18 mouse cellular contexts compared by ENCODE assay signal in the genomic region with DNA sequence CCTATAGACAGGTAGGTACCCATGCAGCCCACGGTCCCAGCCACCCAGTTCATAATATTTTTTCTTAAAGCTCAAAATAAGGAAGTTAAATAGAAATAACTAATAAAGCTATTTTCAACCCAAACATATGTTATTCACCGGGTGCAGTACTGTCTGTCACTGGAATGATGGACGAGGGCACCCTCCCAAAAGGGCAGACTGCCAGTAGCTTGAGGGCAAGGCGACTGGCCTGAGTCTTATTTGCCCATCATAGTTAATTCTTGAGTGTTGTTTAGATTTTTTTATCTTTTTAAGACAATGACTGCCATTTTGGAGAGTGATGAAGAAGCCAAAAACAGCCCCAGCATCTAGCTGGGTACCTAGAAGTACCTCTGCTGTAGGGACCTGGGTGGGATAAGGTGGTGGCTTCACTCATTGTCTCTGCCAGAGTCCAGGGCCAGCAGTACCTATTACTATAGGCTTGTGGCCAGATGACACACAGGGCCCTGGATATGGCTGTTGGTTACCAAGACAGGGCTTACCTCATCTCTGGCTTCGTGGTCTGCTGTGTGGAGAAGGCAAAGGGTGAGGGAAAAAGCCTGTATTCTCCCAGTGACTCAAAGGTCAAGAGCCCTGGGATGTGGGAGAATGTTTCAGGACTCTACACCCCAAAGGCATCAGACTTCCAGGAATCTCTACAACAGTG. TPM values are rescaled to one million over a fixed set of nuclear protein-coding genes. Genes with fewer than 3 reads are reported as not detected.
DNase-seq lines count a peak whose midpoint lies in the region; ATAC-seq and TF ChIP-seq lines count a peak whose summit lies in the region.
"Had no signal": no experiment of that assay in that cellular context is flagged by ENCODE, and none has a peak within 500 bp of the region (broad histone marks: within the 10 kb centered on the region; RNA-seq: fewer than 3 reads in every experiment).

No protein-coding gene starts in this region.

- no peak overlapping the region for H3ac ChIP-seq in myocyte (ENCODE audit: control insufficient read depth, insufficient read length)

- no peak overlapping the region for H3K4me3 ChIP-seq in kidney, embryonic 14.5 days (ENCODE audit: low read length)
- no peak overlapping the region for H3K4me3 ChIP-seq in myocyte
- H3K4me3 ChIP-seq in layer of hippocampus, adult 2 months, result no peak overlapping the region
- H3K4me3 ChIP-seq: embryonic facial prominence, embryonic 15.5 days; midbrain, embryonic 12.5 days; neural tube, embryonic 12.5 days had no signal

- 0 out of 2 replicates have a peak, but pooled peaks cover 3% of the 10 kb centered on the region for H3K4me1 ChIP-seq in kidney, embryonic 14.5 days (ENCODE audit: control insufficient read depth, insufficient read depth, low read length)
- H3K4me1 ChIP-seq: neural tube, embryonic 12.5 days had no signal

- TF ChIP-seq POLR2A in myocyte (IDR thresholded peaks at IDR 0.05; ENCODE audit: insufficient read length, low read depth), result no peak

- no peak for TF ChIP-seq CTCF in layer of hippocampus, adult 2 months (conservative IDR thresholded peaks at IDR 0.05)

- WGBS in kidney, embryonic 14.5 days, result 80% methylated on average over 5 of the region's 5 CpGs

- H3K27me3 ChIP-seq in kidney, embryonic 14.5 days (ENCODE audit: control insufficient read depth, insufficient read depth, low read length), result no peaks in the 10 kb centered on the region
- peaks cover 6% of the 10 kb centered on the region for H3K27me3 ChIP-seq in myocyte (ENCODE audit: control insufficient read depth, insufficient read depth, insufficient read length)
- H3K27me3 ChIP-seq: embryonic facial prominence, embryonic 15.5 days; midbrain, embryonic 12.5 days; neural tube, embryonic 12.5 days had no signal

- no peak overlapping the region for H3K9ac ChIP-seq in kidney, embryonic 14.5 days (ENCODE audit: low read depth, low read length)
- H3K9ac ChIP-seq: embryonic facial prominence, embryonic 15.5 days; forebrain, postnatal 0 days; midbrain, embryonic 12.5 days; neural tube, embryonic 12.5 days had no signal

- no peak overlapping the region for H3K4me2 ChIP-seq in kidney, embryonic 14.5 days (replicated peaks; ENCODE audit: low read depth, low read length)
- peak overlapping the region; percentile 22 for H3K4me2 ChIP-seq in myocyte (ENCODE audit: low read depth)
- H3K4me2 ChIP-seq: embryonic facial prominence, embryonic 15.5 days; liver, embryonic 11.5 days; midbrain, embryonic 12.5 days; neural tube, embryonic 12.5 days had no signal

- no peaks in the 10 kb centered on the region for H3K79me2 ChIP-seq in myocyte (ENCODE audit: control insufficient read depth, insufficient read depth)

- no peak overlapping the region for H3K27ac ChIP-seq in kidney, embryonic 14.5 days (ENCODE audit: low read depth, low read length)
- no peak overlapping the region for H3K27ac ChIP-seq in layer of hippocampus, adult 2 months
- H3K27ac ChIP-seq: embryonic facial prominence, embryonic 15.5 days; midbrain, embryonic 12.5 days; neural tube, embryonic 12.5 days had no signal

- no peak for ATAC-seq in kidney, embryonic 14.5 days (ENCODE audit: low FRiP score, low TSS enrichment)
- ATAC-seq: forebrain, postnatal 0 days; intestine, embryonic 16.5 days had no signal

- H3K36me3 ChIP-seq in kidney, embryonic 14.5 days (ENCODE audit: control insufficient read depth, insufficient read depth, low read length), result no peaks in the 10 kb centered on the region
- H3K36me3 ChIP-seq in myocyte (ENCODE audit: control insufficient read depth, insufficient read depth), result no peaks in the 10 kb centered on the region
- H3K36me3 ChIP-seq: embryonic facial prominence, embryonic 15.5 days; midbrain, embryonic 12.5 days; neural tube, embryonic 12.5 days had no signal

- peak; percentile 51 to 64 for DNase-seq in kidney, postnatal 25 days
- DNase-seq in adrenal gland, adult 18-20 months (ENCODE audit: low spot score in 2 of 2), result peak; percentile 40 to 58
- peak; percentile 69 for DNase-seq in cerebellum, adult 11-12 months
- no peak for DNase-seq in layer of hippocampus, adult 2 months (ENCODE audit: low spot score in 2 of 2)
- no peak for DNase-seq in layer of hippocampus, adult 9-10 months (ENCODE audit: low spot score)
- DNase-seq: forebrain, postnatal 0 days; heart, postnatal 10 days; retina, postnatal 1 day; thymus, postnatal 36 days had no signal

- no peaks in the 10 kb centered on the region for H3K9me3 ChIP-seq in kidney, embryonic 14.5 days (ENCODE audit: control insufficient read depth, low read length)
- H3K9me3 ChIP-seq: embryonic facial prominence, embryonic 15.5 days; midbrain, embryonic 12.5 days; neural tube, embryonic 12.5 days had no signal

TF ChIP-seq in myocyte, 11 proteins besides CTCF, POLR2A, EP300 and RAD21:
- no peak for TF ChIP-seq MYOG (IDR thresholded peaks at IDR 0.05; ENCODE audit: control insufficient read depth in 1 of 3, insufficient read depth in 1 of 3, insufficient read length in 2 of 3, low read depth in 2 of 3)
- no peak for TF ChIP-seq REST (IDR thresholded peaks at IDR 0.05; ENCODE audit: insufficient read depth, insufficient read length)
- TF ChIP-seq E2F4 (IDR thresholded peaks at IDR 0.05; ENCODE audit: insufficient read depth), result no peak
- no peak for TF ChIP-seq TCF3 (IDR thresholded peaks at IDR 0.05; ENCODE audit: insufficient read length, low read depth)
- no peak for TF ChIP-seq MAX (IDR thresholded peaks at IDR 0.05; ENCODE audit: low read depth)
- TF ChIP-seq USF1 (IDR thresholded peaks at IDR 0.05; ENCODE audit: low read depth), result no peak
- no peak for TF ChIP-seq TCF12 (IDR thresholded peaks at IDR 0.05; ENCODE audit: insufficient read depth, poor library complexity, severe bottlenecking)
- no peak for TF ChIP-seq POLR2AphosphoS2 (IDR thresholded peaks at IDR 0.05; ENCODE audit: insufficient read length, low read depth)
TF ChIP-seq in myocyte: peak in this region for 0.

RNA-seq across cellular contexts. Expression of gene Tex19.2, which starts 6.2 kb away (rescaled TPM):
- polyA plus RNA-seq in kidney, embryonic 14.5 days (2014; fragmentation: Nextera tagmentation; extraction: Ambion mirVana), result not detected in 2 replicates
- not detected for total RNA-seq in adrenal gland, adult 18-20 months (2021)
- polyA plus RNA-seq in myocyte (2012; fragmentation: generic; extraction: Trizol), result 0.05 TPM
- total RNA-seq in layer of hippocampus, adult 2 months (2021), result not detected
- total RNA-seq: forebrain, postnatal 0 days; granulocyte monocyte progenitor cell, adult 5-6 weeks; heart, postnatal 10 days; left cerebral cortex, adult 8-10 months had no signal
- polyA plus RNA-seq: embryonic facial prominence, embryonic 15.5 days; forebrain, postnatal 0 days; intestine, embryonic 16.5 days; liver, embryonic 11.5 days; midbrain, embryonic 12.5 days; neural tube, embryonic 12.5 days had no signal

RNA-seq across cellular contexts. Expression of gene Sectm1a, which starts 31.2 kb away (rescaled TPM):
- 0.22 and 0.26 TPM in 2 replicates for polyA plus RNA-seq in kidney, embryonic 14.5 days (2014; fragmentation: Nextera tagmentation; extraction: Ambion mirVana)
- total RNA-seq in adrenal gland, adult 18-20 months (2021), result under 1 TPM in 1 of 2 experiments, not detected in 1; 0.30 TPM
- polyA plus RNA-seq in myocyte (2012; fragmentation: generic; extraction: Trizol), result 0.12 TPM
- not detected for total RNA-seq in layer of hippocampus, adult 2 months (2021)
- total RNA-seq: forebrain, postnatal 0 days; granulocyte monocyte progenitor cell, adult 5-6 weeks; heart, postnatal 10 days; left cerebral cortex, adult 8-10 months had no signal
- polyA plus RNA-seq: forebrain, postnatal 0 days; midbrain, embryonic 12.5 days; neural tube, embryonic 12.5 days had no signal

RNA-seq across cellular contexts. Expression of gene Tex19.1, which starts 33.7 kb away (rescaled TPM):
- not detected in 2 replicates for polyA plus RNA-seq in kidney, embryonic 14.5 days (2014; fragmentation: Nextera tagmentation; extraction: Ambion mirVana)
- total RNA-seq in adrenal gland, adult 18-20 months (2021), result not detected
- polyA plus RNA-seq in myocyte (2012; fragmentation: generic; extraction: Trizol), result not detected
- not detected for total RNA-seq in layer of hippocampus, adult 2 months (2021)
- total RNA-seq: forebrain, postnatal 0 days; granulocyte monocyte progenitor cell, adult 5-6 weeks; heart, postnatal 10 days; left cerebral cortex, adult 8-10 months had no signal
- polyA plus RNA-seq: forebrain, postnatal 0 days; intestine, embryonic 16.5 days; midbrain, embryonic 12.5 days; neural tube, embryonic 12.5 days had no signal

RNA-seq across cellular contexts. Expression of gene Uts2r, which starts 47.8 kb away (rescaled TPM):
- not detected in 2 replicates for polyA plus RNA-seq in kidney, embryonic 14.5 days (2014; fragmentation: Nextera tagmentation; extraction: Ambion mirVana)
- not detected for total RNA-seq in adrenal gland, adult 18-20 months (2021)
- 0.20 TPM for polyA plus RNA-seq in myocyte (2012; fragmentation: generic; extraction: Trizol)
- total RNA-seq in layer of hippocampus, adult 2 months (2021), result under 1 TPM in 1 of 2 experiments, not detected in 1; 0.27 TPM
- total RNA-seq: granulocyte monocyte progenitor cell, adult 5-6 weeks had no signal
- polyA plus RNA-seq: intestine, embryonic 16.5 days; liver, embryonic 11.5 days had no signal

RNA-seq across cellular contexts. Expression of gene Sectm1b, which starts 48.9 kb away (rescaled TPM):
- not detected in 2 replicates for polyA plus RNA-seq in kidney, embryonic 14.5 days (2014; fragmentation: Nextera tagmentation; extraction: Ambion mirVana)
- under 1 TPM in 1 of 2 experiments, not detected in 1; 0.27 TPM for total RNA-seq in adrenal gland, adult 18-20 months (2021)
- not detected for polyA plus RNA-seq in myocyte (2012; fragmentation: generic; extraction: Trizol)
- not detected for total RNA-seq in layer of hippocampus, adult 2 months (2021)
- total RNA-seq: forebrain, postnatal 0 days; granulocyte monocyte progenitor cell, adult 5-6 weeks; heart, postnatal 10 days; left cerebral cortex, adult 8-10 months had no signal
- polyA plus RNA-seq: forebrain, postnatal 0 days; liver, embryonic 11.5 days; midbrain, embryonic 12.5 days; neural tube, embryonic 12.5 days had no signal

Comparison
In these comparisons a context has a peak if more than half of its experiments do, and no peak if none do; other contexts are left out.
1. DNase-seq: peak in kidney, postnatal 25 days (2 of 2), adrenal gland, adult 18-20 months (2 of 2) and cerebellum, adult 11-12 months (single experiment); none in layer of hippocampus, adult 2 months (0 of 2) and layer of hippocampus, adult 9-10 months (single experiment).